Mouse (Mus musculus) kidney, adult 2 months (tissue): ENCODE measurements around the gene Arhgef38.

Experiments used
- CTCF ChIP-seq: fragments of 200-500 bp; conservative IDR thresholded peaks from 2 replicates; pipeline ENCODE4 v1.5.1; 2011; ENCODE audit warnings: low read depth, mild to moderate bottlenecking, control low read depth, low read length, moderate library complexity, mixed read lengths; ENCODE audit not compliant: insufficient read depth, insufficient read length
- POLR2A ChIP-seq: fragments of 200-500 bp; IDR thresholded peaks from one replicate; pipeline ENCODE4 v1.6.1; 2011; ENCODE audit warnings: low read depth, low read length, control low read depth

DNA sequence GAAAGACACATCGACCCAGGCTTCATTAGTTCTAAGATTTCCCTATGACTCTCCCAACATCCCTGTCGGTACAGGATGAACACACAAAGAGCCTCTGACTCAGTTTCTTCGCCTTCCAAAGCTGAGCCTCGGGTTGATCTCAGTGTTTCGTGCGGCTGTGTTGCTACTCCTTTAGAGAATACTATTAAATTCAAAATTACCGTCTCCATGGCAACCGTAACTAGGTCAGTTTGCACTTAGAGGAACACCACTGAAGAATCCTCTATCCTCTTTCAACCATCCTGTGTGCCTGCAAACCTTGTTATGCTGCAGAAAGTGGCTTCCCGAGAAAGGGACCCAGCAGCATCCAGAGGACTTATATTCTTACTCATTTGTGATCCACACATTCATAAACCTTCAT lies 9.3 kb upstream of the Arhgef38 start:
- no peak for TF ChIP-seq POLR2A
- TF ChIP-seq CTCF: no peak
